Mouse (Mus musculus) erythroblast, embryonic 14.5 days (primary cell): ENCODE measurements around the gene Slc38a9.

Source experiments
- GATA1 ChIP-seq: IDR thresholded peaks from 2 replicates; pipeline ENCODE4 v1.6.1; 2012; ENCODE audit warnings: low read length, inconsistent platforms, mixed read lengths
- TAL1 ChIP-seq: IDR thresholded peaks from 3 replicates; pipeline ENCODE4 v1.6.1; 2012; ENCODE audit warnings: low read length, inconsistent platforms, mixed read lengths

- TF ChIP-seq TAL1 (no peak), GATA1 (no peak)
Measured at GRCm38 (mm10) chr13:112772252-112772651, 111.7 kb downstream of the Slc38a9 start.
